Mouse (Mus musculus) G1E (cell line): ENCODE measurements around the gene Pdia5.

ENCODE experiments used
- CTCF ChIP-seq: IDR thresholded peaks from 2 replicates; pipeline ENCODE4 v1.5.1; 2012; ENCODE audit warnings: low read depth, low read length, inconsistent platforms, mixed read lengths
- GATA1 ChIP-seq: IDR thresholded peaks from 2 replicates; pipeline ENCODE4 v1.6.1; 2012; ENCODE audit warnings: borderline replicate concordance, low read length, inconsistent platforms, mixed read lengths
- GATA2 ChIP-seq: IDR thresholded peaks from 2 replicates; pipeline ENCODE4 v1.6.1; 2012; ENCODE audit warnings: low read depth, low read length, inconsistent platforms, borderline replicate concordance
- POLR2AphosphoS5 ChIP-seq: IDR thresholded peaks from 2 replicates; pipeline ENCODE4 v1.6.1; 2012; ENCODE audit warnings: low read depth, low read length, inconsistent platforms; ENCODE audit not compliant: insufficient replicate concordance

DNA sequence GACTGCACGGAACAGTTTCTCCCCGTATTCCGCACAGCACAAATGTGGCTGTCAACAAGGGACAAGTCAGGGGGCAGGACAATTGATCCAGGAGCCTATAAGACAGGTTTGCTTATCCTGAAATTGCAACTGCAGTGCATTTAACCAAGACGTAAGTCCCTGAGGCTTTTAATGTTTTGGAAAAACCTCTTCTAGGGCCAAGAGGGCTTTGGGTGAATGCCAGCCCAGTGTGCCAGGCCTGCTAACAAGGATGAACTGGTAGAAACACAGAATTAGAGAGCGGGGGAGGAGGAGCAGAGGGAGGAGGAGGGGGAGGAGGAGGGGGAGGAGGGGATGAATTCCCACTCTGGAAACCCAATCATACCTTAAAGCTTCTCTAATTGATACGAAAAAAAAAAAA is 11.4 kb downstream of the Pdia5 start:
- TF ChIP-seq CTCF (no peak), GATA2 (no peak), GATA1 (no peak), POLR2AphosphoS5 (no peak)
